Mouse (Mus musculus) olfactory bulb, adult 2 months (tissue): Measurements from ENCODE around the gene Mon2.

Experiments used
- CTCF ChIP-seq: fragments of 200-500 bp; IDR thresholded peaks from 2 replicates; pipeline ENCODE4 v1.5.1; 2012; ENCODE audit warnings: low read depth, mild to moderate bottlenecking, low read length, moderate library complexity; ENCODE audit not compliant: insufficient read depth
- POLR2A ChIP-seq: fragments of 200-500 bp; IDR thresholded peaks from 2 replicates; pipeline ENCODE4 v1.6.1; 2012; ENCODE audit warnings: mild to moderate bottlenecking, low read depth, low read length, moderate library complexity; ENCODE audit not compliant: insufficient read depth

GRCm38 (mm10) chr10:123086847-123087246, 10.5 kb upstream of the Mon2 start:
- no peak for TF ChIP-seq CTCF
- no peak for TF ChIP-seq POLR2A
